Mouse (Mus musculus) CH12.LX (cell line): ENCODE results near the gene Idh1.

Experiments used
- BHLHE40 ChIP-seq: IDR thresholded peaks from 2 replicates; pipeline ENCODE4 v1.6.1; 2011; ENCODE audit warnings: mild to moderate bottlenecking, low read depth, low read length, improper control_type of control experiment
- CHD2 ChIP-seq: IDR thresholded peaks from 2 replicates; pipeline ENCODE4 v1.6.1; 2011; ENCODE audit warnings: low read length, improper control_type of control experiment
- CTCF ChIP-seq, 2 experiments: IDR thresholded peaks in 1 of 2; conservative IDR thresholded peaks in 1 of 2; 2 replicates each; pipeline ENCODE4 v1.5.1; 2011 to 2012; ENCODE audit warnings: low read depth in 2 of 2, low read length in 2 of 2, improper control_type of control experiment in 1 of 2, inconsistent platforms in 1 of 2, mild to moderate bottlenecking in 1 of 2, moderate library complexity in 1 of 2
- EP300 ChIP-seq: IDR thresholded peaks from 2 replicates; pipeline ENCODE4 v1.6.1; 2011; ENCODE audit warnings: low read length, improper control_type of control experiment
- HCFC1 ChIP-seq: IDR thresholded peaks from 2 replicates; pipeline ENCODE4 v1.6.1; 2012; ENCODE audit warnings: low read depth, mild to moderate bottlenecking, inconsistent platforms, low read length, improper control_type of control experiment
- JUND ChIP-seq: conservative IDR thresholded peaks from 2 replicates; pipeline ENCODE4 v1.6.1; 2011; ENCODE audit warnings: low read depth, low read length, improper control_type of control experiment
- KAT2A ChIP-seq: IDR thresholded peaks from 2 replicates; pipeline ENCODE4 v1.6.1; 2012; ENCODE audit warnings: low read length, improper control_type of control experiment, inconsistent platforms; ENCODE audit not compliant: insufficient replicate concordance
- MAX ChIP-seq: IDR thresholded peaks from 2 replicates; pipeline ENCODE4 v1.6.1; 2011; ENCODE audit warnings: low read length, improper control_type of control experiment
- POLR2A ChIP-seq: IDR thresholded peaks from 2 replicates; pipeline ENCODE4 v1.6.1; 2011; ENCODE audit warnings: low read depth, mild to moderate bottlenecking, improper control_type of control experiment, low read length
- POLR2AphosphoS2 ChIP-seq: IDR thresholded peaks from 2 replicates; pipeline ENCODE4 v1.6.1; 2011; ENCODE audit warnings: low read depth, low read length, improper control_type of control experiment
- SIN3A ChIP-seq: IDR thresholded peaks from 2 replicates; pipeline ENCODE4 v1.6.1; 2012; ENCODE audit warnings: low read length, improper control_type of control experiment, inconsistent platforms
- USF1 ChIP-seq: IDR thresholded peaks from 2 replicates; pipeline ENCODE4 v1.6.1; 2014; ENCODE audit warnings: low read depth, mild to moderate bottlenecking, inconsistent platforms, low read length, improper control_type of control experiment

DNA sequence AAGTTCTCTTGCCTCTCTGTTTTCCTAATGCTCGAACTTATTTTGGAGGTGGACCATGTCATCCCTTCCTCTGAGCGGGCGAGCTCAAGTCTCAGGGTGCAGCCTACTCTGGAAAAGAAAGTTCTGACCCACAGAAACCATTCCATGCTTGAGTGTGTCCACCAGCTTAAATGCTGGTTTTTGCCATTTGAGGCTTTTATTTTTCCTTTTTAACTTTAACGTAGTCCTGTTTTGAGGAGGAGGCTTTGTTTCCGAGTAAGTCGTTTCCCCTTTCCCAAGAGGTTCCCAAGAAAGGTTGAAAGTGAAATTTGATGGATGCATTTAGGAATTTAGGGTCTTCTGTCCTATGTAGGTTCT, 752 bp upstream of the Idh1 start:
- no peak for TF ChIP-seq POLR2A
- no peak for TF ChIP-seq HCFC1
- no peak for TF ChIP-seq MAX
- no peak for TF ChIP-seq EP300
- TF ChIP-seq CTCF (conservative IDR thresholded peaks at IDR 0.05 in 1 of 2, IDR thresholded peaks at IDR 0.05 in 1 of 2; ENCODE audit: low read depth in 2 of 2, low read length in 2 of 2): no peak
- TF ChIP-seq JUND: no peak
- no peak for TF ChIP-seq USF1
- no peak for TF ChIP-seq POLR2AphosphoS2
- TF ChIP-seq KAT2A: no peak
- TF ChIP-seq BHLHE40: no peak
- TF ChIP-seq SIN3A: no peak
- TF ChIP-seq CHD2: no peak
